Mouse (Mus musculus) heart, postnatal 0 days (tissue): ENCODE measurements around the gene Ehbp1. TPM values are rescaled to one million over a fixed set of nuclear protein-coding genes. Genes with fewer than 3 reads are reported as not detected.

Experiments
- ATAC-seq: fragments of 200-750 bp; cut with Nextera tagmentation; 2 replicates; pipeline ENCODE4 v1.8.0; 2017; ENCODE audit warnings: low read depth, moderate number of reproducible peaks, moderate library complexity; ENCODE audit not compliant: insufficient read depth
- DNase-seq: peaks from one replicate; pipeline ENCODE4 v3.0.0-alpha.2; 2016; ENCODE audit warnings: low spot score
- H3K27ac ChIP-seq: fragments of 300-500 bp; sonication (generic); 2 replicates; pipeline ENCODE4 v1.5.1; 2014; ENCODE audit warnings: low read depth, mild to moderate bottlenecking
- H3K27me3 ChIP-seq: fragments of 300-500 bp; sonication (generic); 2 replicates; pipeline ENCODE4 v1.6.1; 2014; ENCODE audit warnings: low read length, mixed read lengths; ENCODE audit not compliant: control insufficient read depth, insufficient read depth
- H3K36me3 ChIP-seq: fragments of 300-500 bp; sonication (generic); replicated peaks from 2 replicates; pipeline ENCODE4 v1.6.1; 2014; ENCODE audit warnings: low read length, mixed read lengths; ENCODE audit not compliant: control insufficient read depth, insufficient read depth
- H3K4me1 ChIP-seq: fragments of 300-500 bp; sonication (generic); 2 replicates; pipeline ENCODE4 v1.6.1; 2014; ENCODE audit warnings: antibody characterized with exemption; ENCODE audit not compliant: control insufficient read depth, insufficient read depth
- H3K4me2 ChIP-seq: fragments of 300-500 bp; sonication (generic); 2 replicates; pipeline ENCODE4 v1.6.1; 2014; ENCODE audit warnings: low read depth, mild to moderate bottlenecking, low read length, moderate library complexity
- H3K4me3 ChIP-seq: fragments of 300-500 bp; sonication (generic); 2 replicates; pipeline ENCODE4 v1.5.1; 2014; ENCODE audit warnings: low read depth, low read length
- H3K9ac ChIP-seq: fragments of 300-500 bp; sonication (generic); replicated peaks from 2 replicates; pipeline ENCODE4 v1.6.1; 2014; ENCODE audit warnings: low read depth, low read length, mixed read lengths
- H3K9me3 ChIP-seq: fragments of 300-500 bp; sonication (generic); replicated peaks from 2 replicates; pipeline ENCODE4 v1.6.1; 2016; ENCODE audit warnings: low read length; ENCODE audit not compliant: control insufficient read depth
- CTCF ChIP-seq: IDR thresholded peaks from 2 replicates; pipeline ENCODE4 v1.5.1; 2016; ENCODE audit warnings: antibody characterized with exemption, control low read depth, low read depth
- EP300 ChIP-seq: IDR thresholded peaks from 2 replicates; pipeline ENCODE4 v1.6.1; 2016; ENCODE audit warnings: antibody characterized with exemption, low read depth
- WGBS: fragments of 180-500 bp; shearing (Covaris S2); extraction: QIAGEN DNeasy Blood & Tissue Kit; methylation state at CpG from one replicate; pipeline ENCODE4 v1.1.7; 2014; 5-methylcytosine and 5-hydroxymethylcytosine counted together
- polyA plus RNA-seq: library from polyadenylated mRNA; unstranded; fragments of >200 nt; fragmentation: Nextera tagmentation; extraction: Ambion mirVana; gene quantifications from 2 replicates; pipeline ENCODE4 v1.2.1, GENCODE M21; 2015
- total RNA-seq: library from RNA; depleted of rRNA; stranded (reverse); fragments of >200 nt; gene quantifications from 2 replicates; pipeline ENCODE4 v1.2.3, GENCODE M21; 2014; ENCODE audit warnings: low replicate concordance

Ehbp1 gene
- total and polyA plus RNA-seq, 2 experiments from 2014 or later = 35.9 to 53.5 TPM

- Histone ChIP-seq H3K36me3 (no peaks in the 10 kb centered on the region), H3K9me3 (no peaks in the 10 kb centered on the region), H3K4me2 (no peak overlapping the region), H3K9ac (no peak overlapping the region), H3K27ac (no peak overlapping the region), H3K4me1 (peaks cover 10% of the 10 kb centered on the region; the same call in 1 of the 2 replicates), H3K27me3 (no peaks in the 10 kb centered on the region), H3K4me3 (no peak overlapping the region)
- no peak for DNase-seq
- no peak for ATAC-seq
- TF ChIP-seq EP300 (no peak), CTCF (no peak)
- WGBS = 39% methylated on average over 1 of the region's 1 CpGs
Observed at GRCm38 (mm10) chr11:22178569-22178968, 163.5 kb downstream of the Ehbp1 start.

GRCm38 (mm10) chr11:22174311-22174710 lies 167.8 kb downstream of the Ehbp1 start:
- H3K27me3 ChIP-seq = no peaks in the 10 kb centered on the region
- TF ChIP-seq CTCF (no peak), EP300 (no peak)
- H3K9ac ChIP-seq = no peak overlapping the region
- H3K36me3 ChIP-seq = no peaks in the 10 kb centered on the region
- H3K4me1 ChIP-seq = peaks cover 23% of the 10 kb centered on the region; the same call in 1 of the 2 replicates
- H3K27ac ChIP-seq = no peak overlapping the region
- ATAC-seq (no peak), DNase-seq (no peak)
- H3K4me3 ChIP-seq = no peak overlapping the region
- no peaks in the 10 kb centered on the region for H3K9me3 ChIP-seq
- no peak overlapping the region for H3K4me2 ChIP-seq
- WGBS = 80% methylated on average over 3 of the region's 3 CpGs

DNA sequence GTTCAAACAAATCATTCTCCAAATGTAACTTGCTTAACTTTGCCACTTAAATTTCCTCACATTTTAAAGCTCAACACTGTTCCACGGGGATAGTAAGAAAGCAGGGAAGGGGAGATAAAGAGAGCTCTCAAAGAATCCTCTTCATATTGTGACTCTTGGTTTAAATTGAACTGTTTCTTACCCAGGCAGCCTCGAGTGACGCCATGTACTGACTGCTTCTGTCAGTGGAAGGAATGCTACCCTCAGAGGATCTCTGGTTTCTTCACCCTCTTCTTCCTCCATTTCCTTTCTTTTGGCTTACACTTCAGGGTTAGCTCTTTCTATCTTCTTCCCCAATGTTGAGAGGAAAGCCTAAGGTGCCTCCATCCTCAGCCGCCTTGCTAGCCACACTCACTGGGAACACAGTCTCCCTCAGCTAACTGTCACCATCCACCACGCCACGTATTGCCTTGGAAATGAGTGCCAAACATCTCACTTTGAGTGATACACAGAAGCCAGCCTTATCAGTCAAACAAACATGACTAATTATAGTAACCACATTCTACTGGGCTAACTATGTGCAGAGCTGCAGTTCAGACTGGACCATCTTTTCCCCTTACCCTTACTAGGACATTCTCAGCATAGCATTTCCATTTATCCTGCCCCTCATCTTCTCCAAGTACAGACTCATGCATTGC lies 171.0 kb downstream of the Ehbp1 start:
- peak; percentile 92 for DNase-seq
- peak overlapping the region; percentile 52 for H3K4me3 ChIP-seq
- TF ChIP-seq CTCF (no peak), EP300 (peak; percentile 89; the same call in 1 of the 2 replicates)

DNA sequence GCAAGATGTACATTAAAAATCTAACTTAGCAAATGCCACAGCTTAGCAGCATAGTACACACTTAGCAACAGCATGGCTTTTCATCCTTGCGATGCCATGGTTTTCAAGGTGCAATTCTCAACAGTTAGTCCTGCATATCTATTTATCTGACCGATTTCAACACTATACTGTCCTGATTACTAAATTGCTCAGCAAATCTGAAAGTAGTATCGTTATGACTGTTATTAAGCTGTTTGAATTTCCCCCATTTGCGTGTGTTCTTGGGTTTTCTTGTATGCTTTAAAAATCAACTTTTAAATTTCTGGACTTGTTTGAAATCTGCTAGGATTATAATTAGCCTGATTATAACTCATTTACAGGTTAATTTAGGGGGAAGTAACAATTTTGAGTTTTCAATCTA lies 184.2 kb downstream of the Ehbp1 start:
- ATAC-seq (no peak), DNase-seq (no peak)
- no peak overlapping the region for H3K9ac ChIP-seq
- no peaks in the 10 kb centered on the region for H3K27me3 ChIP-seq
- peaks cover 26% of the 10 kb centered on the region for H3K4me1 ChIP-seq
- no peak overlapping the region for H3K4me2 ChIP-seq
- no peaks in the 10 kb centered on the region for H3K9me3 ChIP-seq
- no peak overlapping the region for H3K4me3 ChIP-seq
- H3K27ac ChIP-seq = peak overlapping the region; percentile 85; the same call in 1 of the 2 replicates
- no peak for TF ChIP-seq CTCF
- TF ChIP-seq EP300 = no peak
- peaks cover 2% of the 10 kb centered on the region; the same call in 1 of the 2 replicates for H3K36me3 ChIP-seq
- WGBS = 88% methylated on average over 4 of the region's 4 CpGs

More for the DNA sequence above, 171.0 kb downstream of the Ehbp1 start:
- Histone ChIP-seq H3K27ac (peak overlapping the region; percentile 92), H3K36me3 (peaks cover 14% of the 10 kb centered on the region), H3K9me3 (no peaks in the 10 kb centered on the region), H3K27me3 (no peaks in the 10 kb centered on the region), H3K9ac (peak overlapping the region; percentile 63), H3K4me1 (peaks cover 18% of the 10 kb centered on the region; the same call in 1 of the 2 replicates), H3K4me2 (peak overlapping the region; percentile 58)
- peak; percentile 94 for ATAC-seq
- 21% methylated on average over 6 of the region's 6 CpGs for WGBS

DNA sequence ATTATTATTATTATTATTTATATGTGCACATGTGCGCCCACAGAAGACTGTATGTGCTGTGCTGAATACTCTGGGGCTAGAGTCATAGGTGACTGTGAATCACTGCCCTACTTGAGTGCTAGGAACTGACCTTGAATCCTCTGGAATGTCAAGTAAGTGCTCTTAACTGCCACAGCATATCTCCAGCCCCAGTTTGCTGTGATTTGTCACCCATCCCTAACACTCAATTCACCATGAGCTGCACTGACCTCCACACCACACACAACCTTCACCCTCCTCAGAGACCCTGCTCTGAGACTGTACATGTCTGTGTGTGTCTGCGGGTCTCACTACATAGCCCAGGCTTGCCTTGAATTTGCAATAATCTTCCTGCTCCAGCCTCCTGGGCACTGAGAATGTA lies 185.9 kb downstream of the Ehbp1 start:
- peak; percentile 71 for ATAC-seq
- H3K27ac ChIP-seq = peak overlapping the region; percentile 85

More for the DNA sequence above, 185.9 kb downstream of the Ehbp1 start:
- Histone ChIP-seq H3K27me3 (no peaks in the 10 kb centered on the region), H3K9me3 (no peaks in the 10 kb centered on the region), H3K4me3 (no peak overlapping the region), H3K4me1 (peaks cover 22% of the 10 kb centered on the region), H3K36me3 (peaks cover 8% of the 10 kb centered on the region; the same call in 1 of the 2 replicates), H3K9ac (no peak overlapping the region), H3K4me2 (peak overlapping the region; percentile 15; the same call in 1 of the 2 replicates)
- 50% methylated on average over 2 of the region's 2 CpGs for WGBS
- no peak for TF ChIP-seq CTCF
- no peak for TF ChIP-seq EP300
- peak; percentile 62 for DNase-seq
